Mouse (Mus musculus) brain, adult 2 months (tissue): ENCODE data around the gene Cd300ld.
"Not testable (repeated sequence)": the region's sequence is repeated elsewhere in the genome, so short reads cannot be mapped to it uniquely, and the experiment has no call there.

Experiments
- DNase-seq: peaks from one replicate; pipeline ENCODE4 v3.0.0; 2011; ENCODE audit warnings: low read depth, low spot score

Gene Cd300ld

DNA sequence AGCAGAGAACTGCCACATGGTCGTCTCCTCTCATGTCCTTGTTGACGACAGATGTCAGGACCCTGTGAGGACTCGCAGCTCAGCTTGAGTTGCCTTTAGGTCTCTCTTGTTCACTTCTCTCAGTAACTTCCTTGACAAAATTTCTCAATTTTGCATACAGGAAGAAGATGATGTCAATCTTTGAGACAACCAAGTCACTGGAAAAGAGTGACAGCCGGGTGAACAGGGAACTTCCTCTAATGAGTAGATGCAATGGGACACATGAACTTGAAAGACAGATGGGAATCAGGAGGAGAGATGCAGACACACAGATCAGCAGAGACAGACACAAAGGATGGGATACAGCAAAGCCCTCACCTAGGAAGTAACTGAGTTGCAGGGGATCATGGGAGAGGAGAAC is at the start of gene Cd300ld:
Cd300ld (minus strand) TSS at position 130 of the 400 bp plus-strand sequence.
- DNase-seq = no peak

DNA sequence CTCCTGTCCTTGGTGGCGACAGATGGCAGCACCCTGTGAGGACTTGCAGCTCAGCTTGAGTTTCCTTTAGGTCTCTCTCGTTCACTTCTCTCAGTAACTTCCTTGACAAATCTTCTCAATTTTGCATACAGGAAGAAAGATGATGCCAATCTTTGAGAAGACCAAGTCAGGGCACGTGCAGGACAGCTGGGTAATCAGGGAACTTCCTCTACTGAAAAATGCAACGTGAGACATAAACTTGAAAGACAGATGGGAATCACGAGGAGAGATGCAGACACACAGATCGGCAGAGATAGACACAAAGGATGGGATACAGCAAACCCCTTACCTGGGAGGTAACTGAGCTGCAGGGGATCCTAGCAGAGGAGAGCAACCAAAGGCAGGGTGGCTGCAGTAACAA is 47.9 kb upstream of the Cd300ld start, which contains the start of gene Cd300ld5:
Cd300ld5 (minus strand) TSS at position 101 of the 400 bp plus-strand sequence.
- not testable (repeated sequence) for DNase-seq

DNA sequence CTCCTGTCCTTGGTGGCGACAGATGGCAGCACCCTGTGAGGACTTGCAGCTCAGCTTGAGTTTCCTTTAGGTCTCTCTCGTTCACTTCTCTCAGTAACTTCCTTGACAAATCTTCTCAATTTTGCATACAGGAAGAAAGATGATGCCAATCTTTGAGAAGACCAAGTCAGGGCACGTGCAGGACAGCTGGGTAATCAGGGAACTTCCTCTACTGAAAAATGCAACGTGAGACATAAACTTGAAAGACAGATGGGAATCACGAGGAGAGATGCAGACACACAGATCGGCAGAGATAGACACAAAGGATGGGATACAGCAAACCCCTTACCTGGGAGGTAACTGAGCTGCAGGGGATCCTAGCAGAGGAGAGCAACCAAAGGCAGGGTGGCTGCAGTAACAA is 37.2 kb upstream of the Cd300ld start, which contains the start of gene Cd300ld4:
Cd300ld4 (minus strand) TSS at position 101 of the 400 bp plus-strand sequence.
- DNase-seq = not testable (repeated sequence)

DNA sequence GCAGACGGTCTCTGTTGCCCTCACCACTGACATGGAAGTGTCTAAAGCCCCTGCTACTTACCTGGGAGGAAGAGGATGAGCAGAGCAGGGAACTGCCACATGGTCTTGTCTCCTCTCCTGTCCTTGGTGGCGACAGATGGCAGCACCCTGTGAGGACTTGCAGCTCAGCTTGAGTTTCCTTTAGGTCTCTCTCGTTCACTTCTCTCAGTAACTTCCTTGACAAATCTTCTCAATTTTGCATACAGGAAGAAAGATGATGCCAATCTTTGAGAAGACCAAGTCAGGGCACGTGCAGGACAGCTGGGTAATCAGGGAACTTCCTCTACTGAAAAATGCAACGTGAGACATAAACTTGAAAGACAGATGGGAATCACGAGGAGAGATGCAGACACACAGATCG is 26.4 kb upstream of the Cd300ld start, which contains the start of gene Cd300ld2:
Cd300ld2 (minus strand) TSS at position 101 of the 400 bp plus-strand sequence.
- DNase-seq = not testable (repeated sequence)

DNA sequence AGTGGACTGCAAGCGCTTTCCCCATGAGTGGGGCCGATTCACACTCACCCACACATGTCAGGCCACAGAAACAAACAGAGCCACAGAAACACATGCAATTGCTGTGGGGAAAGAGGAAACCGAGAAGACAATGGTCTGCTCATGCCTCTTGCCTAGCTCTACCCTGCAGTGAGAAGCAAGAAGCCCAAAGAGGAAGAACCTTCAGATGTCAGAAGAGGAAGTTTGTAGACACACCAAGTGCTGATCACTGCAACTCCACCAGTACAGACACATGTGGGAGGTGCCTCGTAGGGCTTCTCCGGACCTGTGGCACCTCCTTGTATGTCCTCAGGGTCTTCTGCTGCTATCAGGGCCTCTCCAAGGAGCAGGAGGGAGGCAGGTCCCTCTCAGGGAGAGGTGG is 14.3 kb upstream of the Cd300ld start:
- DNase-seq = peak; percentile 13

DNA sequence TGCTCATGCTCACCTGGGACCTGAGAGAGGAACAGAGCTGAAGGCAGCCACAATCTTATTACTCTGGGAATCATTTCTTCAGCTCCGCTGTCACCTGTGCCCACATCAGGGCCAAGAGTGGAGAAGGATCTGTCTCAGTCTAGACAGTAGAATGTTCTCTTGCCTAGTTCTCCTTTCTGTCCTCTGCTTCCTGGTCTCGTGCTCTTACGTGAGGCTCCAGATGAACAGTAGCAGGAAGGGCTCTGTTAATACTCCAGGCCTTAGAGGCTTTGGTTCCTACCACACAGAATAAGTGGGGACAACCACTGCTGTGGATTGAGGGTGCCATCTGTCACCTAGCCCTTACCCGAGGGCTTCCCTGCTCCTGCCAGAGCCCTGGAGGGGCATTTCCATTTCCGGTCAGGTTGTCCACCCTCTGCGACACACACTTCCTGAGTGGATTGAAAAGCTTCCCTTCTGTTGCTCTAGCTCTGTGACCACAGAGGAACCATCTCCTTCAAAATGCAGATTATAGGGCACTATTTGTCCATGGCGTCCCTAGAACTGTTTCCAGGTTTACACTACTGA is 11.8 kb upstream of the Cd300ld start, which contains the start of gene Cd300c2:
Cd300c2 (minus strand) TSS at position 407 of the 567 bp plus-strand sequence.
- DNase-seq = peak; percentile 39

DNA sequence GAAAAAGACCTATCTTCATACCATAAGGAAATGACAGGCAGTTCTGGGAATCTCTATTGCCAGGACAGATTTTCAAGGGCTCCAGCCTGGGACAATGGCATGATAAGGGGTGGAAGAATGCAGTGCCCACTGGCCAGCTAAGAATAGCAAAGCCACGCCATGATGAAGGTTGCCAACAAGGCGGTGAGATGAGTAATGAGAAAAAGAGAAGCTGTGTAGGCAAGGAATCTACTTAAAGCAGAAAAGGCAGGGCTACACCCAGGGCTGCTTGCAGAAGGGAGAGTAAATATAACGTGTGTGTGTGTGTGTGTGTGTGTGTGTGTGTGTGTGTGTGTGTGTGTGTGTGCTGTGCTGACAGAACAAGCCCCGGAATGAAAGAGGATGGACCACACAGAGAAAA is 7.9 kb downstream of the Cd300ld start:
- DNase-seq = peak; percentile 55

DNA sequence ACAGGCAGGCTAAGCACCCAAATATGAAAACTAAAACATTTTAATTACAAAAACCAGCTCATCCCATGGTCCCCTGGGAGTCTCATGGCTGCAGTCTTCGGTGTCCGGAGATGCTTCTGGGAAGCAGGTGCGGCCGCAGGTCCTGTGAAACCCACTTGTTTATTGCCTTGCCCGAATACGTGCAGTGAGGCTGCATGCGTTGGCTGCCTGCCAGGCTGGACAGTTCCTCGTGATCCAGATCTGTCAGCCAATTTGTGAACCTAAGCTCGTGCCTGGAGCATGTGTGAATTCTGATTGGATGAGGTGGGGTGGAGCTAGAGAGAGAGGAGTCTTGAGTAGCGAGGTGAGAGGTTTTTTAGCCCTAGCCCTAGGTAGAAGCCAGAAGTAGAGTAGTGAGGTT is 17.0 kb downstream of the Cd300ld start:
- DNase-seq = peak; percentile 42

DNA sequence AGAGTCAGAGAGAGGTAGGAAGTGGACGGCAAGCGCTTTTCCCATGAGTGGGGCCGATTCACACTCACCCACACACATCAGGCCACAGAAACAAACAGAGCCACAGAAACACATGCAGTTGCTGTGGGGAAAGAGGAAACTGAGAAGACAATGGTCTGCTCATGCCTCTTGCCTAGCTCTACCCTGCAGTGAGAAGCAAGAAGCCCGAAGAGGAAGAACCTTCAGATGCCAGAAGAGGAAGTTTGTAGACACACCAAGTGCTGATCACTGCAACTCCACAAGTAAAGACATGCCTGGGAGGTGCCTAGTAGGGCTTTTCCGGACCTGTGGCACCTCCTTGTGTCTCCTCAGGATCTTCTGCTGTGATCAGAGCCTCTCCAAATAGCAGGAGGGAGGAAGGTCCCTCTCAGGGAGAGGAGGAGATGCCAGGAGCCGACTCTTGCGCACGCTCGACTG is 20.9 kb downstream of the Cd300ld start, which contains the start of gene Cd300c:
Cd300c (minus strand) TSS at position 406 of the 456 bp plus-strand sequence.
- DNase-seq = peak; percentile 27

DNA sequence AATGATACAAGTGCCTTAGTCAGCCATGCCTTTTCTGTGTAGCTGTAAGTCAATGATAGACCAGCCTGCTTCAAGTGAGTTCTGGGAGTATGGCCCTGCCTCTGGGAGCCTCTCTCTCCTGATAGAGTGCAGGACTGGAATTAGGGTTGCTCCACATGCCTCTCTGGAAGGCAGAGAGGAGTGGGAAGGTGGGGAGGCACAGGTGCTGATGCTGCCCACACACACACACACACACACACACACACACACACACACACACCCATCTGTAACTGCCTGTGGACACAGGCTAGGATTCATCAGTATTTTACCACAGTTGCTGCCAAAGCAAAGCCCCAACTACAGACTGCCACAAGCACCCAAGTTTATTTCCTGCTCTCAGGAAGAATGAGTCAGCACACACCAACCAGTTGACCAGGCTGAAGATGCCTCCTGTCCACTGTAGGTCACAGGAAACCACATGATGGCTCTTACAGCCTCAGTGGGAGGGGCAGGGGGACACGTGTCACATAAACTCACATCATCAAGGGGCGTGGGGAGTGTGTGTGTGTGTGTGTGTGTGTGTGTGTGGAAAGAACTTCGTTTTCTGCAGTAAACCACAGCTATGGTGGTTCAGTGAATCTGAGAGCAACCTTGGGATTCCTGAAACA is 24.4 kb downstream of the Cd300ld start:
- DNase-seq = peak; percentile 45

DNA sequence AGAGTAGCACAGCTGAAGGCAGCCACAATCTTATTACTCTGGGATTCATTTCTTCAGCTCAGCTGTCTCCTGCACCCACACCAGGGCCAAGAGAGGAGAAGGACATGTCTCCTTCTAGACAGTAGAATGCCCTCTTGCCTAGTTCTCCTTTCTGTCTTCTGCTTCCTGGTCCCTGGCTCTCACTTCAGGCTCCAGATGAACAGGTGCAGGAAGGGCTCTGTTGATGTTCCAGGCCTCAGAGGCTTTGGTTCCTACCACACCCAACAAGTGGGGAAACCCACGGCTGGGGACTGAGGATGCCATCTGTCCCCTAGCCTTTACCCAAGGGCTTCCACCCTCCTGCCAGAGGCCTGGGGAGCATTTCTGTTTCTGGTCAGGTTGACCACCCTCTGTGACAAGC is 29.4 kb downstream of the Cd300ld start:
- peak; percentile 15 for DNase-seq

DNA sequence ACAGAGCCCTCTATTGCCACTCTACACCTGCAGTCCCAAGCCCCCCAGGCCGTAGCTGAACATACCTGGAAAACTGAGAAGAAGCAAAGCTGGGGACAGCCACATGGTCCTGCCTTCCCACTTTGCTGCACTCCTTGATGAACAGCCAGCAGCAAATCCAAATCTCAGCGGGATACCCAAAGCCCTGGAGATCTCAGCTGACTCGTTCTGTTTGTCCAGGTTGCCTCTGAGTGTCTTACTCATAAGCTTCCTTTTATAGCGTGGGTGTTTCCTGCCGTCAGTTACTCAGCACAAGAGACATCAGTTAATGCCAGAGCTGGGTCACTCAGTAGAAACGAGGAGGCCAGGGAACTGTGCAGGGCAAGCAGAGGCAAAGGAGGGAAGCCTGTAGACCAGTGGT is 55.6 kb downstream of the Cd300ld start, which contains the start of gene Cd300lb:
Cd300lb (minus strand) TSS at position 243 of the 400 bp plus-strand sequence.
- DNase-seq = peak; percentile 76

DNA sequence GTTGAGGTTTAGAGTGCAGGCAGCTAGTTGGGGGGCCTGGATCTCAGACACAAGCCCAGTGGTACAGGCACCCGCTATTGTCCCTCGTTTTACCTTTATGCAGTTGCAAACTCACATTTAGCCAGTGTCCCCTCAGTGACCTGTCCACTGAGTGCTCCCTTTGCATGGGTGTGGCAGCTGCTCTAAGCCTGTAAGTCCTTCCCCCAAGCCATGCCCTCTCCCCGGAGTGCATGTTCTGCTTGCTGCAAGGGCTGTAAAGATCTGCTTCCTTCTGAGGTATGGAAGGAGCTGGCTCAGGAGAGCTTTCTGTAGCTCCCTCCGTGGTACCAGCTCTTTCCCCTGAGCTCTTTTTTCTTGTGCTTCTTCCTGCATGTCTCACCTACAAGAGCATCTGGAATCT is 56.1 kb downstream of the Cd300ld start:
- no peak for DNase-seq
